Mouse (Mus musculus) spleen, adult 2 months (tissue): ENCODE results near the gene Fam133b. TPM values are rescaled to one million over a fixed set of nuclear protein-coding genes. Genes with fewer than 3 reads are reported as not detected.

Experiments used
- DNase-seq, 2 experiments: peaks; one replicate each; pipeline versions ENCODE4 v3.0.0 to v3.0.0-alpha.2; 2012 to 2021; ENCODE audit warnings: low spot score in 2 of 2, low read depth in 1 of 2
- H3K27ac ChIP-seq: fragments of 200-500 bp; 2 replicates; pipeline ENCODE4 v1.5.1; 2012; ENCODE audit warnings: low read length, inconsistent platforms; ENCODE audit not compliant: insufficient read depth
- H3K27me3 ChIP-seq: fragments of 200-500 bp; 2 replicates; pipeline ENCODE4 v1.6.1; 2012; ENCODE audit warnings: mild to moderate bottlenecking, moderate library complexity, low read length, inconsistent platforms; ENCODE audit not compliant: control insufficient read depth, insufficient read depth
- H3K36me3 ChIP-seq: fragments of 200-500 bp; 2 replicates; pipeline ENCODE4 v1.6.1; 2012; ENCODE audit warnings: mild to moderate bottlenecking, low read length, inconsistent platforms; ENCODE audit not compliant: control insufficient read depth, insufficient read depth
- H3K4me1 ChIP-seq: fragments of 200-500 bp; 2 replicates; pipeline ENCODE4 v1.6.1; 2011; ENCODE audit warnings: inconsistent platforms; ENCODE audit not compliant: control insufficient read depth, insufficient read depth, insufficient read length
- H3K4me3 ChIP-seq: fragments of 200-500 bp; 2 replicates; pipeline ENCODE4 v1.5.1; 2011; ENCODE audit warnings: mild to moderate bottlenecking, inconsistent platforms; ENCODE audit not compliant: insufficient read depth, insufficient read length; ENCODE audit errors: extremely low read depth
- CTCF ChIP-seq: fragments of 200-500 bp; IDR thresholded peaks from 2 replicates; pipeline ENCODE4 v1.5.1; 2011; ENCODE audit warnings: mild to moderate bottlenecking, inconsistent platforms; ENCODE audit not compliant: insufficient read depth, insufficient read length, insufficient replicate concordance; ENCODE audit errors: extremely low read depth
- POLR2A ChIP-seq: fragments of 200-500 bp; IDR thresholded peaks from 2 replicates; pipeline ENCODE4 v1.6.1; 2011; ENCODE audit warnings: low read depth, low read length, inconsistent platforms
- WGBS: fragments of 180-500 bp; shearing (Covaris S2); methylation state at CpG from one replicate; pipeline ENCODE4 v1.1.7; 2018; 5-methylcytosine and 5-hydroxymethylcytosine counted together
- polyA plus RNA-seq: library from polyadenylated mRNA; depleted of rRNA; stranded (reverse); fragments of >200 nt; gene quantifications from 2 replicates; pipeline ENCODE4 v1.2.3, GENCODE M21; 2012

The Fam133b gene
- polyA plus RNA-seq, 1 experiment, result 4.7 TPM

DNA sequence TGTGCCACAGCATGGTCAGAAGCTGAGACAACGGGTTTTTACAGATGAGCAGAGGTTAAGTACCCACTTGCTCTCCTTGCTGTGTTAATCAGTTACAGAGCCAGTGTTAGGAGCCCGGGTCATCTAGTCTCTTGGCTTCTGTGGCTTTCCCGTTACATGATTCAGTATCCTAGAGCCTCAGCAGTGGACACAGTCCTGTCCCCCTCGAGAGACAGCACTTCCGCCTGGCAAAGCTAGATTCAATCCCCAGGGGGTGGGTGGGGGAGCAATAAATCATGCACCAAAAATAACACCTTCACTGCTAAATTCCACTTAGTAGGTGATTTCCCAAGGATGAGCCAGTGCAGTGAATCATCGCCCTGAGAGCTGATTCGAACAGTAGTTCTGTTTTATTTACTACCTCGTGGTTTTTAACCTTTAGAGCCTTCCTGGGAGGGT lies 42.0 kb upstream of the Fam133b start:
- no peaks in the 10 kb centered on the region for H3K36me3 ChIP-seq
- peaks cover 32% of the 10 kb centered on the region; the same call in 1 of the 2 replicates for H3K4me1 ChIP-seq
- no peak for TF ChIP-seq POLR2A
- TF ChIP-seq CTCF, result no peak
- H3K27ac ChIP-seq, result 0 out of 2 replicates have a peak overlapping the region, but pooled peaks have one; percentile 12
- WGBS, result 12% methylated on average over 8 of the region's 8 CpGs
- DNase-seq, result no peak
- no peak overlapping the region for H3K4me3 ChIP-seq
- no peaks in the 10 kb centered on the region for H3K27me3 ChIP-seq

DNA sequence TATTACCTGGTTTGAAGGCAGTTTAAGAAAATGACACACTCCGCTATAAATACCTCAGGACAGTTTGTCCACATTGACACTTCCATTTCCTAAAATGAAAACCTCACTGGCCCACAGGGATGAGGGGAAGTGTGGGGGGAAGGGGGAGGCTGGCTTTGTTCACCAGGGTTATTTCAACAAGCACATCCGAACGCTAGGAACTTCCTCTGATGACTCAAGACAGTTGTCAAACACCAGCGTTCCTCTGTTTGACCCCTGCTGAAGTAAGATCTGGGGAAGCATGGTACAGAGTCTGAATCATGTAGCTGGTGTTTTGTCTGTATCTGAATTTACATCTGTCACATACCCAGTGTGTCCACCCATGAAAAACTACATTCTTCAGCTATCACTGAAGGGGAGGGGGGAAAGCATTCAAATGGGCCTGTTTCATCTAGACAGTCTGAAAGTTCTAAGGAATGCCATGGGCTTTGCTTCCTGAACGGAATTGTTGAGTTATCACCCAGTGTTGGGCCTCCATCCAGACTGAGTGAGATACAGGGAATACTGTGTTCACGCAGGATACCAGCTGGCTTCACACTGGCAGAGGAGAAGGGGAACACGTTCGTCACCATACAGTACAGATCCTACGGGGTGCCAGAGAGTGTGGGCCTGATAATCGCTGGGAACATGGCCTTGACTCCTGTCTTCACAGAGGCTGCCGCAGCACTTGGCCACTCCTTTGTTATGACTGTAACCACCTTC lies 40.9 kb upstream of the Fam133b start:
- DNase-seq, result no peak
- H3K27me3 ChIP-seq, result no peaks in the 10 kb centered on the region
- no peak overlapping the region for H3K4me3 ChIP-seq
- WGBS, result 50% methylated on average over 11 of the region's 11 CpGs
- H3K27ac ChIP-seq, result peak overlapping the region; percentile 12; the same call in 1 of the 2 replicates
- TF ChIP-seq POLR2A, result no peak
- no peak for TF ChIP-seq CTCF
- H3K36me3 ChIP-seq, result no peaks in the 10 kb centered on the region
- H3K4me1 ChIP-seq, result peaks cover 32% of the 10 kb centered on the region; the same call in 1 of the 2 replicates

DNA sequence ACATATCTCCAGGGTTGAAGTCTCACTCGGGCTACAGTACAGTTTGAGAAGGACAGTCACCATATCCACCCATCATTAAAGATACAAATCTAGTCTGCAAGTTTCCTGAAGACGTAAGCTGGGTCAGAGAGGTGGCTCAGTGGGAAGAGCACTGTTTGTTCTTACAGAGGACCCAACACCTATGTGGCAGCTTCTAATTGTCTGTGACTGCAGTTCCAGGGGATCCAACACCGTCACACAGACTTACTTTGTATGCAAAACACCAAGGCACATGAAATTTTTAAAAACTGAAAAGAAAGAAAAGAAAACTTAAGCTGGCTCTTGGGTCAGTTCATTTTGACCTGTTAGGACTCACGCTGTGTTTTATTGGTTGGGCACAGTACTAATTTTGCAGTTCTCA lies 40.3 kb upstream of the Fam133b start:
- Histone ChIP-seq H3K4me1 (peaks cover 32% of the 10 kb centered on the region; the same call in 1 of the 2 replicates), H3K27me3 (no peaks in the 10 kb centered on the region), H3K36me3 (no peaks in the 10 kb centered on the region), H3K27ac (no peak overlapping the region), H3K4me3 (no peak overlapping the region)
- WGBS, result 74% methylated on average over 4 of the region's 4 CpGs
- no peak for TF ChIP-seq POLR2A
- TF ChIP-seq CTCF, result no peak
- DNase-seq, result no peak

DNA sequence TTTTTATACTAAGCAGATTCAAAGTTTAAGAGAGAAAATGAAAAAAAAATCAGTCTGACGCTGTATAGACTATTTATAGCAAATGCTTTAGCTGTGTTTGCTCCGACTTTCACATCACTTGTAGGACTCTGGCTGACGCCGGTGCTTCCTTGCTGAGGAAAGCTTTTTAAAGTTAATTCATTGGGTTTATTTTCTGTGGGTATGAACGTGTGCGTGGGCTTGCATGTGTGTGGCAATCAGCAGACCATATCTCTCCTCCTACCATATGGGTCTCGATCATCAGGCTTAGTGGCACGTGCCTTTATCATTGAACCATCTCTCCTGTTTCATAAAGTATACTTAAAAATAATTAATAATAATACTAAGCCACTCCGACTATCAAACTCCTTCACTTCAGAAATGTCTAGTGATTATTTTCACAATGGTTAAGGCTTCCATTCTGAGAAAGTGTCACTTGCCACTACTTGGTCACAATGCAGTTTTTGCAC lies 39.8 kb upstream of the Fam133b start:
- Histone ChIP-seq H3K36me3 (no peaks in the 10 kb centered on the region), H3K4me1 (peaks cover 32% of the 10 kb centered on the region; the same call in 1 of the 2 replicates), H3K4me3 (no peak overlapping the region), H3K27me3 (no peaks in the 10 kb centered on the region), H3K27ac (no peak overlapping the region)
- TF ChIP-seq CTCF (no peak), POLR2A (no peak)
- 32% methylated on average over 9 of the region's 9 CpGs for WGBS
- no peak for DNase-seq

DNA sequence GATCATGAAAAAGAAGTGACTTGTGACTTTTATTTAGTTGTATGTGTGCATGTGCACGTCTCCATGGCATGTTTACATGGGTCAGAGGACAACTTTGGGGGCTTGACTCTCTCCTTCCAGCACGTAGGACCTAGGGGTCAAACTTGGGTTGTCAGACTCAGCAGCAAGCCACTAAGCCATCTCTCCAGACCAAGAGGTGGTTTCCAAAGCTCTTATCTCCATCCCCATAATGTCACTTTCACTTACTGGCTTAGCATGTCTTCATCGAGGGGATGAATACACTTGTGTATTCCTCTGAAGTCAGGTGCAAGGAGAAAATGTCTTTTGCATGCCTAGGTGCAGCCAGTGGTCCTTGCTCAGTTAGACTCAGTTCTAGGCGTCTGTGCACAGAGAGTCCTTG lies 39.2 kb upstream of the Fam133b start:
- 66% methylated on average over 4 of the region's 4 CpGs for WGBS
- H3K4me3 ChIP-seq, result no peak overlapping the region
- TF ChIP-seq CTCF, result no peak
- no peak for TF ChIP-seq POLR2A
- no peaks in the 10 kb centered on the region for H3K36me3 ChIP-seq
- H3K27ac ChIP-seq, result no peak overlapping the region
- DNase-seq, result no peak
- peaks cover 32% of the 10 kb centered on the region; the same call in 1 of the 2 replicates for H3K4me1 ChIP-seq
- no peaks in the 10 kb centered on the region for H3K27me3 ChIP-seq

DNA sequence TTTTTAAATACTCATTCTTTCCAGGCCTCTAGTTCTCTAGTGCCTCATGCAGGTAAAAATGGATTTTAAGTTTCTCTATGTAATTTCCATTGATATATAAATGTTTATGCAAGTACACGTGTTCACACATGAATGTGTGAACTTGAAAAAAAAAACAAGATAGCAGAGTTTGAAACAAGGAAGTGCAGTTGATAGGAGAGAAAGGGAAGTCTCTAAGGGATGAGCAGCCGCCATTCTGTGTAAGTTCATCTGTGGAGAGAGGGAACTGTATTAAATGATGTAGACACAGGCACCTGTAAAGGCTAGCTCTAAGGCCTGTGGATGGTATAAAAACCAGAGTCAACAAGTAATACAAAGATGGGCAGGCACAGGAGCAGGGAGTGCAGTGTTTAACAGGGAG lies 38.1 kb upstream of the Fam133b start:
- Histone ChIP-seq H3K4me3 (no peak overlapping the region), H3K27ac (no peak overlapping the region), H3K4me1 (peaks cover 32% of the 10 kb centered on the region; the same call in 1 of the 2 replicates), H3K36me3 (no peaks in the 10 kb centered on the region), H3K27me3 (no peaks in the 10 kb centered on the region)
- TF ChIP-seq POLR2A, result no peak
- no peak for TF ChIP-seq CTCF
- WGBS, result 30% methylated on average over 2 of the region's 2 CpGs
- DNase-seq, result no peak
